In genomic region chr11:6161549-6161948, GRCm38 (mm10) we compare ENCODE assay signal across 16 mouse cellular contexts. TPM values are rescaled to one million over a fixed set of nuclear protein-coding genes. Genes with fewer than 3 reads are reported as not detected.
"Had no signal": no experiment of that assay in that cellular context is flagged by ENCODE, and none has a peak within 500 bp of the region (broad histone marks: within the 10 kb centered on the region; RNA-seq: fewer than 3 reads in every experiment).

No protein-coding gene starts in this region.

- H3K27me3 ChIP-seq: limb, embryonic 13.5 days; liver, embryonic 12.5 days; liver, embryonic 15.5 days had no signal

- ATAC-seq: liver, embryonic 12.5 days had no signal

- H3K27ac ChIP-seq: kidney, postnatal 0 days; limb, embryonic 10.5 days; limb, embryonic 13.5 days; liver, embryonic 12.5 days; liver, embryonic 15.5 days had no signal

- H3K4me3 ChIP-seq: limb, embryonic 10.5 days; limb, embryonic 13.5 days; liver, embryonic 12.5 days; liver, embryonic 15.5 days had no signal

- H3K4me1 ChIP-seq: limb, embryonic 10.5 days had no signal

- H3K36me3 ChIP-seq: liver, embryonic 12.5 days; liver, embryonic 15.5 days had no signal

- H3K9ac ChIP-seq: limb, embryonic 13.5 days; liver, embryonic 12.5 days; liver, embryonic 15.5 days had no signal

- DNase-seq: kidney, adult 2 months; kidney, postnatal 36 days; layer of hippocampus, adult 9-11 months; lung, adult 2 months; lung, postnatal 14 days; lung, postnatal 4 days; midbrain, embryonic 14.5 days; thymus, adult 18-20 months; thymus, postnatal 36 days had no signal

RNA-seq across cellular contexts. Expression of gene A730071L15Rik, which starts 38.3 kb away (rescaled TPM):
- total RNA-seq: left cerebral cortex, postnatal 25 days had no signal
- polyA plus RNA-seq: small intestine, adult 2 months had no signal
